Mouse (Mus musculus): ENCODE measurements around the gene Sap18b.
"Not testable (repeated sequence)": the region's sequence is repeated elsewhere in the genome, so short reads cannot be mapped to it uniquely, and the experiment has no call there.

Gene Sap18b

GRCm38 (mm10) chr8:95825162-95825561 is at the start of gene Sap18b:
Sap18b (plus strand) TSS chr8:95825346.
- not testable (repeated sequence) for DNase-seq (ENCODE audit: low spot score)

- no peak for DNase-seq (ENCODE audit: low spot score)
Observed at GRCm38 (mm10) chr8:95781085-95781484, 44.1 kb upstream of the Sap18b start.

GRCm38 (mm10) chr8:95781775-95782174 is 43.4 kb upstream of the Sap18b start:
- no peak for DNase-seq (ENCODE audit: low spot score)

GRCm38 (mm10) chr8:95782628-95783027 is 42.5 kb upstream of the Sap18b start:
- DNase-seq (ENCODE audit: low spot score) = no peak

GRCm38 (mm10) chr8:95785591-95785990 is 39.6 kb upstream of the Sap18b start:
- no peak for DNase-seq (ENCODE audit: low spot score)

GRCm38 (mm10) chr8:95795333-95796061 is 29.6 kb upstream of the Sap18b start:
- DNase-seq (ENCODE audit: low spot score) = not testable (repeated sequence)

- no peak for DNase-seq (ENCODE audit: low spot score)
Observed at GRCm38 (mm10) chr8:95799117-95799516, 26.0 kb upstream of the Sap18b start.

GRCm38 (mm10) chr8:95799891-95800290 is 25.3 kb upstream of the Sap18b start:
- no peak for DNase-seq (ENCODE audit: low spot score)

- DNase-seq (ENCODE audit: low spot score) = no peak
Observed at GRCm38 (mm10) chr8:95800353-95800752, 24.8 kb upstream of the Sap18b start.

- no peak for DNase-seq (ENCODE audit: low spot score)
Observed at GRCm38 (mm10) chr8:95801476-95802064, 23.6 kb upstream of the Sap18b start.

GRCm38 (mm10) chr8:95802231-95802630 is 22.9 kb upstream of the Sap18b start:
- no peak for DNase-seq (ENCODE audit: low spot score)

GRCm38 (mm10) chr8:95805482-95805881 is 19.7 kb upstream of the Sap18b start:
- DNase-seq (ENCODE audit: low spot score) = no peak

- DNase-seq (ENCODE audit: low spot score) = peak; percentile 3
Observed at GRCm38 (mm10) chr8:95806461-95807191, 18.5 kb upstream of the Sap18b start.

- DNase-seq (ENCODE audit: low spot score) = peak; percentile 95
Observed at GRCm38 (mm10) chr8:95807331-95807843, 17.8 kb upstream of the Sap18b start, which contains the start of gene Cnot1. Cnot1 (minus strand) TSS chr8:95807464.

GRCm38 (mm10) chr8:95807861-95808260 is 17.3 kb upstream of the Sap18b start:
- peak; percentile 89 for DNase-seq (ENCODE audit: low spot score)

- DNase-seq (ENCODE audit: low spot score) = no peak
Observed at GRCm38 (mm10) chr8:95808631-95809030, 16.5 kb upstream of the Sap18b start.

- no peak for DNase-seq (ENCODE audit: low spot score)
Observed at GRCm38 (mm10) chr8:95809116-95809515, 16.0 kb upstream of the Sap18b start.

GRCm38 (mm10) chr8:95810184-95810591 is 15.0 kb upstream of the Sap18b start:
- no peak for DNase-seq (ENCODE audit: low spot score)

- DNase-seq (ENCODE audit: low spot score) = no peak
Observed at GRCm38 (mm10) chr8:95816044-95816708, 9.0 kb upstream of the Sap18b start.

- DNase-seq (ENCODE audit: low spot score) = no peak
Observed at GRCm38 (mm10) chr8:95817597-95817996, 7.5 kb upstream of the Sap18b start.

GRCm38 (mm10) chr8:95818211-95818610 is 6.9 kb upstream of the Sap18b start:
- DNase-seq (ENCODE audit: low spot score) = no peak

GRCm38 (mm10) chr8:95821266-95821665 is 3.9 kb upstream of the Sap18b start:
- no peak for DNase-seq (ENCODE audit: low spot score)

All from ovary, adult 18-20 months (tissue).